Mouse (Mus musculus) skeletal muscle tissue, adult 2 months (tissue): ENCODE data around the gene Blcap.
"Not testable (repeated sequence)": the region's sequence is repeated elsewhere in the genome, so short reads cannot be mapped to it uniquely, and the experiment has no call there.

Experiments
- DNase-seq: peaks from one replicate; pipeline ENCODE4 v3.0.0-alpha.2; 2012; ENCODE audit warnings: low read depth, low spot score

Gene Blcap

GRCm38 (mm10) chr2:157571224-157571832, at the start of gene Blcap:
Gene Blcap, minus strand, starts transcription at chr2:157571274.
- DNase-seq = no peak

GRCm38 (mm10) chr2:157618393-157618792, 47.3 kb upstream of the Blcap start:
- DNase-seq = no peak

- no peak for DNase-seq
Measured at GRCm38 (mm10) chr2:157613997-157614396, 42.9 kb upstream of the Blcap start.

GRCm38 (mm10) chr2:157611735-157612134, 40.7 kb upstream of the Blcap start:
- DNase-seq = no peak

GRCm38 (mm10) chr2:157607542-157608236, 36.6 kb upstream of the Blcap start:
- DNase-seq = no peak

- peak; percentile 27 for DNase-seq
Measured at GRCm38 (mm10) chr2:157605025-157605675, 34.1 kb upstream of the Blcap start.

- no peak for DNase-seq
Measured at GRCm38 (mm10) chr2:157601435-157601839, 30.4 kb upstream of the Blcap start.

GRCm38 (mm10) chr2:157596876-157597566, 25.9 kb upstream of the Blcap start:
- DNase-seq = no peak

GRCm38 (mm10) chr2:157585351-157585750, 14.3 kb upstream of the Blcap start:
- not testable (repeated sequence) for DNase-seq

GRCm38 (mm10) chr2:157572786-157573185, 1.7 kb upstream of the Blcap start:
- DNase-seq = no peak

- no peak for DNase-seq
Measured at GRCm38 (mm10) chr2:157569796-157570485, 1.1 kb downstream of the Blcap start.

- DNase-seq = no peak
Measured at GRCm38 (mm10) chr2:157568881-157569280, 2.2 kb downstream of the Blcap start.

GRCm38 (mm10) chr2:157567235-157567961, 3.7 kb downstream of the Blcap start:
- no peak for DNase-seq

GRCm38 (mm10) chr2:157566260-157566952, 4.7 kb downstream of the Blcap start:
- peak; percentile 80 for DNase-seq

GRCm38 (mm10) chr2:157565898-157566259, 5.2 kb downstream of the Blcap start:
- DNase-seq = no peak

- DNase-seq = no peak
Measured at GRCm38 (mm10) chr2:157565446-157565845, 5.6 kb downstream of the Blcap start.

- DNase-seq = no peak
Measured at GRCm38 (mm10) chr2:157564723-157565122, 6.4 kb downstream of the Blcap start.

GRCm38 (mm10) chr2:157563031-157563430, 8.0 kb downstream of the Blcap start:
- no peak for DNase-seq

- DNase-seq = peak; percentile 86
Measured at GRCm38 (mm10) chr2:157561165-157561836, 9.8 kb downstream of the Blcap start.

- DNase-seq = no peak
Measured at GRCm38 (mm10) chr2:157560302-157560701, 10.8 kb downstream of the Blcap start.
